Mouse (Mus musculus) liver, adult 2 months (tissue): ENCODE results near the gene Scn8a. TPM values are rescaled to one million over a fixed set of nuclear protein-coding genes. Genes with fewer than 3 reads are reported as not detected.
"Not testable (repeated sequence)": the region's sequence is repeated elsewhere in the genome, so short reads cannot be mapped to it uniquely, and the experiment has no call there.

Experiments
- DNase-seq: peaks from one replicate; pipeline ENCODE4 v3.0.0-alpha.2; 2011; ENCODE audit warnings: low read depth, low spot score; ENCODE audit errors: extremely low read depth
- H3K27ac ChIP-seq: fragments of 200-500 bp; replicated peaks from 2 replicates; pipeline ENCODE4 v1.5.1; 2012; ENCODE audit warnings: low read depth, mild to moderate bottlenecking, control low read depth, inconsistent platforms, low read length; ENCODE audit not compliant: insufficient read depth
- H3K27me3 ChIP-seq: fragments of 200-500 bp; 2 replicates; pipeline ENCODE4 v1.6.1; 2012; ENCODE audit warnings: mild to moderate bottlenecking, moderate library complexity, low read length, inconsistent platforms; ENCODE audit not compliant: control insufficient read depth, insufficient read depth
- H3K36me3 ChIP-seq: fragments of 200-500 bp; 2 replicates; pipeline ENCODE4 v1.6.1; 2012; ENCODE audit warnings: low read length, inconsistent platforms; ENCODE audit not compliant: control insufficient read depth, insufficient read depth
- H3K4me1 ChIP-seq: fragments of 200-500 bp; 2 replicates; pipeline ENCODE4 v1.6.1; 2011; ENCODE audit warnings: low read length; ENCODE audit not compliant: control insufficient read depth, insufficient read depth
- H3K4me3 ChIP-seq: fragments of 200-500 bp; 2 replicates; pipeline ENCODE4 v1.5.1; 2011; ENCODE audit warnings: low read depth, mild to moderate bottlenecking, control low read depth, low read length, moderate library complexity; ENCODE audit not compliant: insufficient read depth
- H3K79me2 ChIP-seq: fragments of 200-500 bp; 2 replicates; pipeline ENCODE4 v1.6.1; 2012; ENCODE audit warnings: inconsistent platforms, mild to moderate bottlenecking, low read length, moderate library complexity; ENCODE audit not compliant: control insufficient read depth, insufficient read depth
- H3K9ac ChIP-seq: fragments of 200-500 bp; 2 replicates; pipeline ENCODE4 v1.6.1; 2012; ENCODE audit warnings: low read depth, mild to moderate bottlenecking, control low read depth, inconsistent platforms, low read length
- CTCF ChIP-seq: fragments of 200-500 bp; IDR thresholded peaks from 2 replicates; pipeline ENCODE4 v1.5.1; 2011; ENCODE audit warnings: low read depth, low read length, control low read depth
- POLR2A ChIP-seq: fragments of 200-500 bp; IDR thresholded peaks from 2 replicates; pipeline ENCODE4 v1.6.1; 2011; ENCODE audit warnings: low read length, control low read depth; ENCODE audit not compliant: insufficient read depth; ENCODE audit errors: extremely low read depth
- WGBS: fragments of 180-500 bp; shearing (Covaris S2); methylation state at CpG from one replicate; pipeline ENCODE4 v1.1.7; 2018; 5-methylcytosine and 5-hydroxymethylcytosine counted together
- polyA plus RNA-seq: library from polyadenylated mRNA; depleted of rRNA; stranded (reverse); fragments of >200 nt; gene quantifications from 2 replicates; pipeline ENCODE4 v1.2.3, GENCODE M21; 2012; rRNA removed
- total RNA-seq: library from RNA; depleted of rRNA; stranded (reverse); fragments of >200 nt; gene quantifications from 2 replicates; pipeline ENCODE4 v1.2.3, GENCODE M21; 2014; rRNA removed

The Scn8a gene
- total RNA-seq (1.4 and 3.0 TPM in 2 replicates), polyA plus RNA-seq (0.07 and 0.15 TPM in 2 replicates)

DNA sequence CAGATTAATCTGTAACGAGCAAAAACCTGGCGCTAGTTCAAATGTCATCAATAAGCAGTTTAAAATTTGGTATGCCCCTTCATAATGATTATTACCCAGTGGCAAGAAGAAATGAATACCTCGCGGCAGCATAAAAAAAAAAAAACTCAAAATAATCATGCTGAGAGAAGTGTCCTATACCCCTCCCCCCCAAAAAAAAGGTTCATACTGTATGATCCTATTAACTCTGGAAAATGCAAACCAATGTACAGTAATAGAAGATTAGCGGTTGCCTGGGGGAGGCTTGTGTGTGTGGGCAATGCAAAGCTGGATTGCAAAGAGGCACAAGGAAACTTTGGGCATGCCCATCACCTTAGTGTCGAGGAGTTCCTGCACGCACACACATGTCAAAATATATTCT, at the start of gene Scn8a:
Scn8a (plus strand) TSS at position 301 of the 400 bp plus-strand sequence.
- no peak for DNase-seq
- Histone ChIP-seq H3K4me1 (no peaks in the 10 kb centered on the region), H3K27me3 (peaks cover 16% of the 10 kb centered on the region), H3K79me2 (no peaks in the 10 kb centered on the region), H3K36me3 (no peaks in the 10 kb centered on the region), H3K27ac (no peak within 1 kb of the TSS), H3K9ac (no peak within 1 kb of the TSS), H3K4me3 (no peak within 1 kb of the TSS)
- TF ChIP-seq CTCF (no peak), POLR2A (no peak)
- 76% methylated on average over 7 of the region's 7 CpGs for WGBS

DNA sequence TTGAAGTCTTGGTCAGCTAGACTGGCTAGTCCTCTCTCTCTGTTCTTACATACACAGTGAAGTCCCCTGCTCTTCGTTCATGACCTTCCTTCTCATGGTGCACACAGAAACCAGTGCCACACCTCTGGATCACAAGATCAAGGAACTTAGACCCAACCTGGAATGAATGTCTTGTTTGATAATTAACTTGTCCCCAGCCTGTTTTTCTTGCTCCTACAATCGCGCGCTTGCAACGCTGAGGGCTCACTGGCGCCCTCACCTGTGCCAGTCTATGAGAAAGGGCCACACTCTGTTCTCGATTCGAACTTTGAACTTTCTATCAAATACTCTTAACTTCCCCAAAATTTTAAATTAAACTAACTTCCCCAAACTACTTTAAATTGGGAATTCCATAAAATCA, 47.8 kb upstream of the Scn8a start:
- no peaks in the 10 kb centered on the region; the same call in 1 of the 2 replicates for H3K4me1 ChIP-seq
- no peak overlapping the region for H3K4me3 ChIP-seq
- peak; percentile 41 for DNase-seq
- H3K27ac ChIP-seq: no peak overlapping the region
- H3K27me3 ChIP-seq: no peaks in the 10 kb centered on the region
- H3K79me2 ChIP-seq: no peaks in the 10 kb centered on the region
- H3K9ac ChIP-seq: no peak overlapping the region
- TF ChIP-seq POLR2A (no peak), CTCF (peak; percentile 33; the same call in 1 of the 2 replicates)
- 31% methylated on average over 8 of the region's 8 CpGs for WGBS
- no peaks in the 10 kb centered on the region for H3K36me3 ChIP-seq

DNA sequence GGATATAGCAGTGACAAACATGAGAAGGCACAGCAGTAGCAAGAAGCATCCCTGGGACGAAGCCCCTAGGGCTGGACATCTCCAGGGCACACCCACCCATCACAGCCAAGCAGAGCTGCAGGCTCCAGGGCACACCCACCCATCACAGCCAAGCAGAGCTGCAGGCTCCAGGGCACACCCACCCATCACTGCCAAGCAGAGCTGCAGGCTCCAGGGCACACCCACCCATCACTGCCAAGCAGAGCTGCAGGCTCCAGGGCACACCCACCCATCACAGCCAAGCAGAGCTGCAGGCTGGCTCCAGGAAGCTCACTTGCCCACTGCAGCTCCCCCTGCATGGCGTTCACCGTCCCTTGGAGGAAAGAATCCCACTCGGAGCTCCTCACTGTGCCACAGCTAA, 47.3 kb upstream of the Scn8a start:
- not testable (repeated sequence) for DNase-seq, H3K4me1 ChIP-seq, H3K27me3 ChIP-seq, H3K36me3 ChIP-seq, H3K4me3 ChIP-seq, H3K9ac ChIP-seq, H3K79me2 ChIP-seq, H3K27ac ChIP-seq
- WGBS: 76% methylated on average over 4 of the region's 4 CpGs

DNA sequence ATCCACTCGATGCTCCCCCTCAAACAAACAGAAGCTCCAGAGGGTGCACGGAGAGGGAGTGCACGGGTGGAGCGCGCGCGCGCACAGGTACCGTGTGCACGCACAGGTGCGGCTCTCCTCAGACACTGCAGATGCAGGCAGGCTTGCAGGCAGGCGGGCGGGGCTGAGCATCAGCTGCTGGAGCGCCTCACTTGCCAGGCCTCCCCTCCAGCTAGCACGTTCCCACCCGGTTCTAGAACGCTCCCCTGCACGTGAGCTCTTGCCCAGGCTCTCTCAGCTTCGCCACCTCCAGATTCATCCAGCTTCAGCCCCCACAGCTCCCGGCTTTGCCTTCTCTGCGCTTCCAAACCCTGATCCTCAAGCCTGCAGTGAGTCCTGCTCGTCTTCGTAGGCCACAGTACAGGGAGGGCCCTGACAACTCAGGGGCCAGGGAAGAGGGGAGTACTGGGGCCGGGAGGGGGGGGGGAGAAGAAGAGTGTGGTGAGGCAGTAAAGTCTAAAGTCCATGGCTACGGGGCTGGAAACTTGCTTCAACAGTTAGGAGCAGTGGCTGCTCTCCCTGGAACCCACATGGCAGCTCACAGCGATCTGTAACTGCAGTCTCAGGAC, 44.3 kb upstream of the Scn8a start:
- H3K4me3 ChIP-seq: no peak overlapping the region
- 17% methylated on average over 26 of the region's 26 CpGs for WGBS
- no peak for TF ChIP-seq POLR2A
- no peak for TF ChIP-seq CTCF
- no peaks in the 10 kb centered on the region for H3K79me2 ChIP-seq
- DNase-seq: no peak
- H3K9ac ChIP-seq: no peak overlapping the region
- no peaks in the 10 kb centered on the region for H3K27me3 ChIP-seq
- H3K36me3 ChIP-seq: no peaks in the 10 kb centered on the region
- H3K27ac ChIP-seq: no peak overlapping the region
- H3K4me1 ChIP-seq: no peaks in the 10 kb centered on the region; the same call in 1 of the 2 replicates

DNA sequence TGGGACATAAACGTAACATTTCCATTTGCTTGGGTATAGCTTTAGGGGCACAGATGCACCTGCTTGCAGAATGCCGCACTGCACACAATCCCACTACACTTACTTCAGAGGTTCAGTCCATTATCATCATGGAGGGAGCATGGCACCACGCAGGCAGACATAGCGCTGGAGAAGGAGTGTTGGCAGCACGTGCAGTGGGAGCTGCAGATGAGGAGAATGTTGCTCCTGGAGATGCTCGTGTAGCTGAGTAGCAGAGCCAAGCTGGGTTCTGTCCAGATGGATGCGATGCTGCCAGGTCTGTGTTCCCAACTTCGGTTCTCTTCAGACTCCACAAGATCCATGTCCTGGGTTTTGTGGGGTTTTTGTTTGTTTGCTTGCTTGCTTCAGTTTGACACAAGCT, 43.6 kb upstream of the Scn8a start:
- TF ChIP-seq POLR2A: no peak
- TF ChIP-seq CTCF: no peak
- Histone ChIP-seq H3K36me3 (no peaks in the 10 kb centered on the region), H3K27ac (no peak overlapping the region), H3K4me1 (no peaks in the 10 kb centered on the region; the same call in 1 of the 2 replicates), H3K27me3 (no peaks in the 10 kb centered on the region), H3K4me3 (no peak overlapping the region), H3K9ac (no peak overlapping the region), H3K79me2 (no peaks in the 10 kb centered on the region)
- no peak for DNase-seq
- 83% methylated on average over 8 of the region's 8 CpGs for WGBS

DNA sequence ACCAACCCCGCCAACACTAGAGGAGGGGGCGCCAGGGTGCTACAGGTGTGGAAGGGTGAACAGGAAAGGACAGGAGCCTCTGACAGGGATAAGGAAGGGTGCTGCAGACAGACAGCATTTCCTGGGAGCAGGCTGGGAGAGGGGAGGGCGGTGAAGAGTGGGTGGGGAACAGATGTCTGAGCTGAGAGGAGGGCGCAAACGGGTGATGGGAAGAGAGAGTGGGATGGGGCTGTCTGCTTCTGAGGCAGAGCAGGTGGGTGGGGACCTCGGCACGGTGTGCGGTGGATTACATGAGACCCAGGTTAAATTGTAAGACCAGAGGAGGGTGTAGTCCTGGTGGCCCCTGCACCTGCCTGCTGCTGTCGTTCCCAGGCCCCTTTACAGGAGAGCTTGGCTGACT, 39.9 kb upstream of the Scn8a start:
- H3K9ac ChIP-seq: no peak overlapping the region
- no peak for DNase-seq
- H3K4me3 ChIP-seq: no peak overlapping the region
- no peak overlapping the region for H3K27ac ChIP-seq
- no peaks in the 10 kb centered on the region for H3K27me3 ChIP-seq
- no peaks in the 10 kb centered on the region for H3K4me1 ChIP-seq
- TF ChIP-seq CTCF: no peak
- TF ChIP-seq POLR2A: no peak
- no peaks in the 10 kb centered on the region for H3K79me2 ChIP-seq
- no peaks in the 10 kb centered on the region for H3K36me3 ChIP-seq
- 76% methylated on average over 9 of the region's 9 CpGs for WGBS
